Mouse (Mus musculus) E14TG2a.4 (cell line): ENCODE data around the gene Flywch1.

ENCODE experiments used
- CTCF ChIP-seq: conservative IDR thresholded peaks from 2 replicates; pipeline ENCODE4 v1.5.1; 2014; ENCODE audit warnings: low read length
- NANOG ChIP-seq: IDR thresholded peaks from 2 replicates; pipeline ENCODE4 v1.6.1; 2014; ENCODE audit warnings: borderline replicate concordance, low read length, mixed read lengths
- POU5F1 ChIP-seq: IDR thresholded peaks from 2 replicates; pipeline ENCODE4 v1.6.1; 2014; ENCODE audit warnings: low read length, borderline replicate concordance

DNA sequence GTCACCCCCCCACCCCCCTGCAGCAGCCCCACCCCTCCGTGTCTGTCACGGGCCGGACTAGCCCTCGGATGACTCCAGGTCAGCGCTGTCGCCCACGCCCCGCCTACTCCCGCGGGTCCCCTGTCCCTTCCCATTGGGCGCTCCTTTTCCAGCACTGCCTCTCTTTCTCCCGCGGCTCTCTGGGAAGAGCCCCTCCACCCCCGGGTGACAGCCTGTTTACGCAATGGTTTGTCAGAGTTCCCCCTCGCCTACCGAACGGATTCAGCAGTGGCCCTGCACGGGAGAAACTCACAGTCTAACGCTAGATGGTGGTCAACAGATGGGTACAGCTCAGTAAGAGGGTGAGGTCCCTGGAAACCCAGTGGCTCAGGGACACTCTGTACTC lies 44.7 kb downstream of the Flywch1 start:
- TF ChIP-seq CTCF (no peak), NANOG (no peak), POU5F1 (no peak)
